Mouse (Mus musculus) left cerebral cortex, adult 8-10 months (tissue): ENCODE data around the gene Ppfia3. TPM values are rescaled to one million over a fixed set of nuclear protein-coding genes. Genes with fewer than 3 reads are reported as not detected.
"Not testable (repeated sequence)": the region's sequence is repeated elsewhere in the genome, so short reads cannot be mapped to it uniquely, and the experiment has no call there.

ENCODE experiments used
- DNase-seq, 2 experiments: peaks; one replicate each; pipeline ENCODE4 v3.0.0; 2022; ENCODE audit warnings: low spot score in 2 of 2
- total RNA-seq, 4 experiments: library from RNA; stranded (reverse); gene quantifications; 2 replicates each; pipeline ENCODE4 v1.2.4; 2022

Gene Ppfia3
- total RNA-seq, 4 experiments from 2014 or later, result 137 to 162 (median 150) TPM

GRCm38 (mm10) chr7:45395129-45395541 lies 28.3 kb upstream of the Ppfia3 start:
- no peak for DNase-seq

- DNase-seq, result no peak
Observed at GRCm38 (mm10) chr7:45386077-45386476, 19.3 kb upstream of the Ppfia3 start.

GRCm38 (mm10) chr7:45376057-45376456 lies 9.2 kb upstream of the Ppfia3 start:
- no peak for DNase-seq

- DNase-seq, result no peak
Observed at GRCm38 (mm10) chr7:45374620-45375019, 7.8 kb upstream of the Ppfia3 start.

GRCm38 (mm10) chr7:45372371-45372770 lies 5.6 kb upstream of the Ppfia3 start:
- no peak for DNase-seq

- peak; percentile 80 to 94 for DNase-seq
Observed at GRCm38 (mm10) chr7:45370475-45371311, 3.9 kb upstream of the Ppfia3 start, which contains the start of gene Lin7b. Lin7b (minus strand) TSS chr7:45370583.

GRCm38 (mm10) chr7:45369836-45370474 lies 3.1 kb upstream of the Ppfia3 start:
- peak; percentile 27 to 62 for DNase-seq

GRCm38 (mm10) chr7:45369022-45369745 lies 2.4 kb upstream of the Ppfia3 start:
- DNase-seq, result no peak

- DNase-seq, result no peak
Observed at GRCm38 (mm10) chr7:45368178-45368577, 1.4 kb upstream of the Ppfia3 start.

- peak; percentile 96 to 98 for DNase-seq
Observed at GRCm38 (mm10) chr7:45367020-45367880, 431 bp upstream of the Ppfia3 start.

GRCm38 (mm10) chr7:45365742-45366651 lies 822 bp downstream of the Ppfia3 start:
- DNase-seq, result no peak

- DNase-seq, result no peak
Observed at GRCm38 (mm10) chr7:45363983-45364382, 2.8 kb downstream of the Ppfia3 start.

GRCm38 (mm10) chr7:45362801-45363200 lies 4.0 kb downstream of the Ppfia3 start:
- DNase-seq, result no peak

- DNase-seq, result peak; percentile 68 to 83
Observed at GRCm38 (mm10) chr7:45361243-45361804, 5.5 kb downstream of the Ppfia3 start.

GRCm38 (mm10) chr7:45360404-45361125 lies 6.3 kb downstream of the Ppfia3 start:
- DNase-seq, result no peak

- not testable (repeated sequence) for DNase-seq
Observed at GRCm38 (mm10) chr7:45359081-45359480, 7.7 kb downstream of the Ppfia3 start.

GRCm38 (mm10) chr7:45356087-45356486 lies 10.7 kb downstream of the Ppfia3 start:
- no peak for DNase-seq

GRCm38 (mm10) chr7:45355318-45356020 lies 11.3 kb downstream of the Ppfia3 start:
- no peak for DNase-seq
